Mouse (Mus musculus) liver, embryonic 14 days (tissue): ENCODE measurements around the gene Vmn2r38. TPM values are rescaled to one million over a fixed set of nuclear protein-coding genes. Genes with fewer than 3 reads are reported as not detected.

ENCODE experiments used
- polyA plus RNA-seq: library from polyadenylated mRNA; depleted of rRNA; stranded (reverse); fragments of >200 nt; gene quantifications from 2 replicates; pipeline ENCODE4 v1.2.3, GENCODE M21; 2012; rRNA removed

The Vmn2r38 gene
- polyA plus RNA-seq = not detected in 2 replicates

GRCm38 (mm10) chr7:9097781-9098180 is at the start of gene Vmn2r38:
TSS of gene Vmn2r38 (minus strand) at chr7:9097881.

GRCm38 (mm10) chr7:9030698-9031097 is 67.0 kb downstream of the Vmn2r38 start, which contains the start of gene Vmn2r39:
TSS of gene Vmn2r39 (minus strand) at chr7:9030798.

Other genes with a start within 250 kb of the Vmn2r38 start
- not detected in 2 replicates for gene Vmn2r40, start 166.4 kb downstream of the Vmn2r38 start, polyA plus RNA-seq
- not detected in 2 replicates for gene Vmn2r39, start 67.1 kb downstream of the Vmn2r38 start, polyA plus RNA-seq
- not detected in 2 replicates for gene Vmn2r37, start 125.8 kb upstream of the Vmn2r38 start, polyA plus RNA-seq